Mouse (Mus musculus) limb, embryonic 14.5 days (tissue): Measurements from ENCODE around the gene Chka. TPM values are rescaled to one million over a fixed set of nuclear protein-coding genes. Genes with fewer than 3 reads are reported as not detected.

ENCODE experiments used
- ATAC-seq: fragments of 200-750 bp; cut with Nextera tagmentation; 2 replicates; pipeline ENCODE4 v1.8.0; 2017; ENCODE audit warnings: low read depth, moderate number of reproducible peaks, moderate TSS enrichment; ENCODE audit not compliant: low FRiP score
- DNase-seq: peaks from one replicate; pipeline ENCODE4 v3.0.0-alpha.2; 2015; ENCODE audit warnings: low spot score
- H3K27ac ChIP-seq: fragments of 300-500 bp; sonication (generic); replicated peaks from 2 replicates; pipeline ENCODE4 v1.5.1; 2014; ENCODE audit warnings: low read depth, mild to moderate bottlenecking, low read length, moderate library complexity, mixed read lengths
- H3K27me3 ChIP-seq: fragments of 300-500 bp; sonication (generic); 2 replicates; pipeline ENCODE4 v1.6.1; 2014; ENCODE audit warnings: low read length, mixed read lengths; ENCODE audit not compliant: control insufficient read depth, insufficient read depth
- H3K36me3 ChIP-seq: fragments of 300-500 bp; sonication (generic); 2 replicates; pipeline ENCODE4 v1.6.1; 2014; ENCODE audit warnings: mild to moderate bottlenecking, low read length, moderate library complexity, mixed read lengths; ENCODE audit not compliant: control insufficient read depth, insufficient read depth
- H3K4me1 ChIP-seq: fragments of 300-500 bp; sonication (generic); 2 replicates; pipeline ENCODE4 v1.6.1; 2014; ENCODE audit warnings: antibody characterized with exemption, low read length, mixed read lengths; ENCODE audit not compliant: control insufficient read depth, insufficient read depth
- H3K4me2 ChIP-seq: fragments of 300-500 bp; sonication (generic); replicated peaks from 2 replicates; pipeline ENCODE4 v1.6.1; 2014; ENCODE audit warnings: low read depth, mild to moderate bottlenecking, low read length, moderate library complexity; ENCODE audit not compliant: severe bottlenecking
- H3K4me3 ChIP-seq: fragments of 300-500 bp; sonication (generic); replicated peaks from 2 replicates; pipeline ENCODE4 v1.5.1; 2014; ENCODE audit warnings: low read length
- H3K9ac ChIP-seq: fragments of 300-500 bp; sonication (generic); 2 replicates; pipeline ENCODE4 v1.6.1; 2014; ENCODE audit warnings: mild to moderate bottlenecking, low read depth, low read length, moderate library complexity; ENCODE audit not compliant: severe bottlenecking
- H3K9me3 ChIP-seq: fragments of 300-500 bp; sonication (generic); 2 replicates; pipeline ENCODE4 v1.6.1; 2016; ENCODE audit warnings: low read length; ENCODE audit not compliant: control insufficient read depth
- POLR2A ChIP-seq: fragments of 200-500 bp; IDR thresholded peaks from 2 replicates; pipeline ENCODE4 v1.8.0; 2012; ENCODE audit warnings: inconsistent platforms, mild to moderate bottlenecking, moderate library complexity, borderline replicate concordance; ENCODE audit not compliant: insufficient read depth, insufficient read length; ENCODE audit errors: extremely low read depth
- WGBS: fragments of 180-500 bp; shearing (Covaris S2); extraction: QIAGEN DNeasy Blood & Tissue Kit; methylation state at CpG from one replicate; pipeline ENCODE4 v1.1.7; 2014; 5-methylcytosine and 5-hydroxymethylcytosine counted together
- polyA plus RNA-seq, 2 experiments: library from polyadenylated mRNA; depleted of rRNA in 1 of 2; stranded (reverse) in 1 of 2; unstranded in 1 of 2; fragments of >200 nt; fragmentation: Nextera tagmentation in 1 of 2; extraction: Ambion mirVana in 1 of 2; gene quantifications; 2 replicates each; pipeline versions ENCODE4 v1.2.1 to v1.2.3; 2012 to 2014

The Chka gene
- polyA plus RNA-seq, 2 experiments = 32.7 to 65.4 TPM

DNA sequence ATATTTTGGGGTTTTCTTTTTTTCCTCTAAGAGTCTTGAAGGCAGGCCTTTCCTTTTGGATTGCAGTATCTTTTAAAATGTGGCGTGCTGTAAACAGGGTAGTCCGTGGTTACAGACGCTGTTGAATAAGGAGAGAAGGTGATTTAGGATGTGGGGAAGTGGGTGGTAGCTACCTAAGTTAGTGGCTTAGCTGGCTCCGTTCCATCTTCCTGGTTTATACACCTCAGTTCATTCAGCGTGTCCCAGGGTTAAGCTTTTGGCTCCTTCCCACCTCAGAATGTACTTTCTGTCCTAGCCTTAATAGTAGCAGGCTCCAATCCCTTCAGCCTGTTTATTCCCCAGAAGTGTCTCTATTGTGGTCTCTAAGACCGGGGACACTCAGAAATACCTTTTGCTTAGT is 3.5 kb downstream of the Chka start:
- peaks cover 29% of the 10 kb centered on the region for H3K4me1 ChIP-seq
- 56% methylated on average over 6 of the region's 6 CpGs for WGBS
- peak overlapping the region; percentile 6; the same call in 1 of the 2 replicates for H3K27ac ChIP-seq
- TF ChIP-seq POLR2A = no peak
- no peak overlapping the region for H3K9ac ChIP-seq
- H3K4me2 ChIP-seq = no peak overlapping the region; the same call in 1 of the 2 replicates
- no peaks in the 10 kb centered on the region for H3K27me3 ChIP-seq
- H3K9me3 ChIP-seq = no peaks in the 10 kb centered on the region
- H3K36me3 ChIP-seq = no peaks in the 10 kb centered on the region
- H3K4me3 ChIP-seq = 0 out of 2 replicates have a peak overlapping the region, but pooled peaks have one; percentile 0
- DNase-seq = no peak
- ATAC-seq = no peak

DNA sequence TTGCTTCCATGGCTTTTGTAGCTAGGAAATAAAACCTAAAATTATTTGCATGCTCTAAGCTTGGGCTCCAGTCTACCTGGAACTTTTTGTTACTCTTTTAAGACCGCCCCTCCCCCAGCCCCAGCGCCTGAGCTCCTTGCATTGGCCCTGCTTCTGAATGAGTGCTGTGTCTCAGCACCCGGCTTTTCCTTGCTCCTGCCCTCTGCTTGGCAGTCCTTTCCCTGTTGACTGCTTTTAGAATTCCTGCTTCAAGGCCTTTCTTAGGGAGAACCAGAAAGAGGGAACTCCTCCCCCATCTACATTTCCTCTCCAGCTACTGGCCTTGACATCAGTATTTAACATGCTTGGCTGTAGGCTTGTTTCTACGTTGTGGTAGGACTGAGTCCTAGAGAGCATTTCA is 4.0 kb downstream of the Chka start:
- Histone ChIP-seq H3K27ac (peak overlapping the region; percentile 33; the same call in 1 of the 2 replicates), H3K4me2 (no peak overlapping the region; the same call in 1 of the 2 replicates)

DNA sequence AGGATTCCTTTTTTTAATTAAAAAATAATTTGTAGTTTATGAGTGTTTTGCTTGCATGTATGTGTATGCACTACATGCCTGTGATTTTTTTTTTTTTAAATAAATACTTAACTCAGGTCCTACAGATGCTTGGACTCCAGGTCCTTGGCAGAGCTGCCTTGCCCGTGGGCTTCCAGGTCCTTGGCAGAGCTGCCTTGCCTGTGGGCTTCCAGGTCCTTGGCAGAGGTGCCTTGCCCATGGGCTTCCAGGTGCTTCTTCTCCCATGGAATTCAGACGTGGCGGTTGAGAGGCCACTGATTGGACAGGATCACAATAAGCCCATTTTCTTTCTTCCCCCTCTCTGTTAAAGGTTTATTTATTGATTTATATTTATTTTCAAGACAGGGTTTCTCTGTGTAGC is 5.6 kb downstream of the Chka start:
- peaks cover 5% of the 10 kb centered on the region; the same call in 1 of the 2 replicates for H3K36me3 ChIP-seq
- H3K4me2 ChIP-seq = no peak overlapping the region
- no peak overlapping the region for H3K27ac ChIP-seq
- no peak overlapping the region for H3K9ac ChIP-seq
- DNase-seq = no peak
- ATAC-seq = no peak
- H3K4me1 ChIP-seq = peaks cover 23% of the 10 kb centered on the region
- no peak overlapping the region for H3K4me3 ChIP-seq
- WGBS = 81% methylated on average over 3 of the region's 3 CpGs
- no peaks in the 10 kb centered on the region for H3K9me3 ChIP-seq
- TF ChIP-seq POLR2A = no peak
- no peaks in the 10 kb centered on the region for H3K27me3 ChIP-seq

More for the DNA sequence above, 4.0 kb downstream of the Chka start:
- H3K9ac ChIP-seq = no peak overlapping the region
- ATAC-seq (no peak), DNase-seq (no peak)
- H3K36me3 ChIP-seq = peaks cover under 1% of the 10 kb centered on the region; the same call in 1 of the 2 replicates
- H3K4me1 ChIP-seq = peaks cover 29% of the 10 kb centered on the region
- TF ChIP-seq POLR2A = no peak
- no peaks in the 10 kb centered on the region for H3K9me3 ChIP-seq
- 14% methylated on average over 4 of the region's 4 CpGs for WGBS
- 0 out of 2 replicates have a peak overlapping the region, but pooled peaks have one; percentile 0 for H3K4me3 ChIP-seq
- H3K27me3 ChIP-seq = no peaks in the 10 kb centered on the region

DNA sequence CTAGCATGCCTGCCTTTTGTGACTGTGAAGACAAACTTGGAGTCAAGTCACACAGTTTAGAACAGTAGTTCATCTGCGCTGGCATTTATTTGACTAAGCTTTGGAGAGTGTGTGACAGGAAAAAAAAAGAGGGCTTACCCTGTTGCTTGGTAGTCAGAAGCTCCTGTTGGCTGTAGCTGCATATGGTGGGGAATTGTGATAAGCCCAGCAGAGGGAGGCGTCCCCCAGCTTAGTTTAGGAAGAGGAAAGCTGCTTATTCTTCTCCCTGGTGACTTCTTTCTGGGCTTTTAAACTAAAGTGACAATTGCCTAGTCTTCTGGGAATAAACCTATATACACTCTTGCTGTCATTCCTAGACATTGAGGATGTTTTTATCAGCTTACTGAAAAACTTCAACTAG is 11.1 kb downstream of the Chka start:
- 88% methylated on average over 2 of the region's 2 CpGs for WGBS
- TF ChIP-seq POLR2A = no peak
- Histone ChIP-seq H3K27me3 (no peaks in the 10 kb centered on the region), H3K27ac (no peak overlapping the region), H3K4me2 (no peak overlapping the region), H3K9ac (no peak overlapping the region), H3K4me3 (no peak overlapping the region), H3K36me3 (peaks cover 17% of the 10 kb centered on the region), H3K9me3 (no peaks in the 10 kb centered on the region), H3K4me1 (no peaks in the 10 kb centered on the region)
- DNase-seq = no peak
- no peak for ATAC-seq

DNA sequence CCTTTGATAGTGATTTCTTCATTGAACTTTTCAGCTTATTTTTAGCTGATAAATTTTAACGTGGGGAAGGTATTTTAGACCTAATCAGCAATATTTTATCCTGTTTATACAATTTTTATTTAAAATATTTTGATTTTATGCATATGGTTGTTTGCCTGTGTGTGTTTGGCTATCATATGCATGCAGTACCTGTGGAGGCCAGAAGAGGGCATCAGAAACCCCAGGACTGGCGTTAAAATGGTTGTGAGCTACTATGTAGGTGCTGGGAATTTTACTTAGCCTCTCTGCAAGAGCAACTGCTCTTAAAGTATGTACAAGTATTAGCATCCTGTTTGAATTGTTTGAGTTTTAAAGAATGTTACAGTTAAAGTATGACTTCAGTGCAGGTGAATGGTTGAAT is 13.4 kb downstream of the Chka start:
- 90% methylated on average over 2 of the region's 2 CpGs for WGBS
- H3K4me3 ChIP-seq = no peak overlapping the region
- no peak for ATAC-seq
- no peak for DNase-seq
- peaks cover 17% of the 10 kb centered on the region for H3K36me3 ChIP-seq
- H3K27me3 ChIP-seq = no peaks in the 10 kb centered on the region
- no peak overlapping the region for H3K9ac ChIP-seq
- no peak overlapping the region for H3K4me2 ChIP-seq
- no peak overlapping the region for H3K27ac ChIP-seq
- no peak for TF ChIP-seq POLR2A
- H3K9me3 ChIP-seq = no peaks in the 10 kb centered on the region
- H3K4me1 ChIP-seq = peaks cover 5% of the 10 kb centered on the region

DNA sequence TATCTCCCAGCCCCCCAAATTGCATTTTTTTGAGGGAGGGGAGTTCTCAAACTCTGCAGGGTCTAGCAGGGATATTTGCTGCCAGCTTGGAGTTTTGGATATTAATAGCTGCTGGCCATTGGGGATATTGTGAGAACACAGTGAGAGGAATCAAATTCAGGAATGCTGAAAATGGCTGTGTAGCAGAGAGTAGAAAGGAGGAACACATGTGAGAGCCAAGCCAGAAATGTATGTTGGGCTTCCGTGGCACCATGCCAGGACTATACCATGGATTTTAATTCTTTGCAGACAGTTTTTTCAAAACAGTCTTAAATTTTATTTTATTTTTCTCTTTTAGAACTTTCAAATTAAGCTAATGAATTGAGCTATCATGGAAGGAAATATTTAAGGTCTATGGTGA is 16.7 kb downstream of the Chka start:
- Histone ChIP-seq H3K4me3 (no peak overlapping the region), H3K36me3 (peaks cover 15% of the 10 kb centered on the region), H3K9ac (no peak overlapping the region), H3K27ac (no peak overlapping the region), H3K9me3 (no peaks in the 10 kb centered on the region), H3K4me2 (no peak overlapping the region), H3K27me3 (no peaks in the 10 kb centered on the region), H3K4me1 (peaks cover 5% of the 10 kb centered on the region)
- ATAC-seq (peak; percentile 55; the same call in 1 of the 2 replicates), DNase-seq (peak; percentile 62)
- TF ChIP-seq POLR2A = no peak
- WGBS = 73% methylated on average over 1 of the region's 1 CpGs
